Mouse (Mus musculus): ENCODE measurements at regions not wholly inside any gene's neighbourhood (a gene's known extent, or its start where the extent isn't known, plus 50 kb on each side); places are given as distances from the start of the nearest gene placed in this dataset.

- DNase-seq (ENCODE audit: low read depth, low spot score), result no peak
These were observed 263.4 kb downstream of the Mreg start for GRCm38 (mm10) chr1:71948686-71949085.

GRCm38 (mm10) chr1:71947506-71947905, 264.6 kb downstream of the Mreg start:
- DNase-seq (ENCODE audit: low read depth, low spot score), result no peak

- no peak for DNase-seq (ENCODE audit: low read depth, low spot score)
These were observed 265.2 kb downstream of the Mreg start for GRCm38 (mm10) chr1:71946911-71947310.

- no peak for DNase-seq (ENCODE audit: low read depth, low spot score)
These were observed 267.0 kb downstream of the Mreg start for GRCm38 (mm10) chr1:71945070-71945469.

DNA sequence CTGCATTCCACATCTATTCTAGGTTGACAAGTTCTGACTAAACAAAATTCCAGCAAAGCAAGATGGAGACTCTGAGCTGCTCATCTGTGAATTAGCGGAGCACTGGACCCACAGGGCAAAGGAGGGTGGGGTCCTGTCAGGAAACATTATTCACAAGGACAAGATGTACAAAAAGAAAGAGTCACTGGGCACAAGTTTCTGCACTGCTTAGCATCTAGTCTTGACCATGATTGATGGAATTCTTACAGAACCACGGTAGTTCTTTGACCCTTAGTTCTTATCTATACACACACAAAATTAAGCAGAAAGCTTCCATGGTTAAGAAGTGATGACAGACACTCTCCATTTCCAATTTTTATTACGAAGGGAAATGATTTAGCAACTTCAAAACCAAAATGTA, 267.6 kb downstream of the Mreg start:
- DNase-seq (ENCODE audit: low read depth, low spot score), result no peak

DNA sequence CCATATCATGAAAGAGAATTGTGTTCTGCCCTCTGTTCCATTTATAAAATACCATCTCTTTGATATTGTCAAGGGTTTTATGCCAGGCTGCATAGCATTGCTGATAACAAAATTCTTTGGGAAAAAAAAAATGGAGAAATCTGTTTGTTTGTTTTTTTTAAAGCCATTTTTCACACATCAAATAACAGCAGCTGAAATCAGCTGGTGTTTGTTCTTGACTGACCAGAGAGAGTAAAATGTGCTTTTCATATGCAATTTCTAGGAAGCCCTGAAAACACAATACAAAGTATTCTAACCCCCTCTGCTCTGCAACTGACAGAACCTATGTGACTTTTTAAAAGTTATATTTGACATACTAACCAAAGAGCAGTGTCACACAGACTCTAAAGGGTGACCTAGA, 270.0 kb downstream of the Mreg start:
- DNase-seq (ENCODE audit: low read depth, low spot score), result no peak

GRCm38 (mm10) chr1:71941688-71942087, 270.4 kb downstream of the Mreg start:
- DNase-seq (ENCODE audit: low read depth, low spot score), result no peak

- DNase-seq (ENCODE audit: low read depth, low spot score), result no peak
These were observed 271.2 kb downstream of the Mreg start for GRCm38 (mm10) chr1:71940900-71941299.

DNA sequence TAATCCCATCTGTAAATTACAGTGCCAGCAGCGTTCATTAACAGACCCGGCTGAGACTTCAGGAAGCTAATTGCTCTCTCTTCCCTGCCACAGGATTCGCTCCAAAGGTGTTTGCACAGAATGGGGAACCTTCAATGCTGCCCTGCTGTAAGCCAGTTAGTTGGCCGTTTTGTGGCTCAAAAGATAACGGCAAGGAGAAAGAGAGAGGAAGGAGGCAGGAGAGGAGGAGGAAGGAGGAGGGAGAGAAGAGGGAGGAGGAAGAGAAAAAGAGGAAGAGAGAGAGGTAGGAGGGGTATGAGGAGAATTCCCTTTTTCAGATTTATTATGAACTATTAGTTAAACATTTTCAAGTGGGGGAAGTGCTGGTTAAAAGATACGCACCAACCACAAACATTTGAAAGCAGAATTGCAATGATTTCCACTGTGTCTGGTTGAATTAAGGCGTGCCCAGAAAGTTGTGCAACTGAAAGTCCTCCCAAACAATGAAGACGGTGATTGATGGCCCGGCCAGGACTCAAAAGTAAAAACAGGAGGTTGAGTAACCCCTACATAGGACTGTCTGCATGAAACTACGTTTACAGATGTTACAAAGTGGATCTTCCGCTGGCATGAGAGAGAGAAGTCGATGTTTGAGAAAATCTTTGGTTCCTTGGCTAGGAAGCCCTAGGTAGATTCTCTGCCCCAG, 273.6 kb downstream of the Mreg start:
- DNase-seq (ENCODE audit: low read depth, low spot score), result no peak

DNA sequence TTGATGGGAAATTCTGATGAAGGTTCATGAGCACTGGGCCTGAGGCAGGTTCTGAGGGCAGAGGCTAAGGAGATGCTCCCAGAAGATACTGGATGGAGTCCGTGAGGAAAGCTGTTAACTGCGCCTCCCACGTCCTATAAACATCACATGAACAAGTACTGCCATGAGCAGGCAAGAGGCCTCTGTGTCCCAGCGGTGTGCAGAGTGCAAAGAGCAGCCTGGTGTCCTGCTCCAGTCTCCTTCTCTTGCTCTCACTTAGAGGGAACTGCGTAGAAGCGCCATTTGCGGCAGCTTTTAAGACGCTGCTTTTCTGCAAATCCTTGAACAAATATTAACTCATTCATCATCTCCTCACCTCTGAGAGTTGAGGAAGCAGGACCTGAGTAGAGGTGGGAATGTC, 274.2 kb downstream of the Mreg start:
- DNase-seq (ENCODE audit: low read depth, low spot score), result no peak

DNA sequence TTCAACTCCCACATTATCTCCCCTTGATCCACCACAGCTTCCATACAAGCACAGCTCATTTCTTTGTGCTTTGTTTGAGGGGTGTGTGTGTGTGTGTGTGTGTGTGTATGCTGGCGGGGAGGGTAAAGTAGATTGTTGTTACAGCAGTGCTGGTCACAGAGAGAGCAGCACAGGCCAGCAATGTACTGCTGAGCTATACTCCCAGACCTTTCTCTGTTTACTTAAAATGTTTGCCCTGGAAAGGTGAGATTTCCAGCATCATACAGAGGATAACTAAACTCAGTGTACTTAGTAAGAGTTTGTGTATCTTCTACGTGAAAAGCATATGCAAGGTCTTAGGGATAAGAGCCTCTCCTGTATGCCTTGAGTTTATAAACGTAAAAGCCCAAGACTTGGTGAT, 274.9 kb downstream of the Mreg start:
- DNase-seq (ENCODE audit: low read depth, low spot score), result no peak

DNA sequence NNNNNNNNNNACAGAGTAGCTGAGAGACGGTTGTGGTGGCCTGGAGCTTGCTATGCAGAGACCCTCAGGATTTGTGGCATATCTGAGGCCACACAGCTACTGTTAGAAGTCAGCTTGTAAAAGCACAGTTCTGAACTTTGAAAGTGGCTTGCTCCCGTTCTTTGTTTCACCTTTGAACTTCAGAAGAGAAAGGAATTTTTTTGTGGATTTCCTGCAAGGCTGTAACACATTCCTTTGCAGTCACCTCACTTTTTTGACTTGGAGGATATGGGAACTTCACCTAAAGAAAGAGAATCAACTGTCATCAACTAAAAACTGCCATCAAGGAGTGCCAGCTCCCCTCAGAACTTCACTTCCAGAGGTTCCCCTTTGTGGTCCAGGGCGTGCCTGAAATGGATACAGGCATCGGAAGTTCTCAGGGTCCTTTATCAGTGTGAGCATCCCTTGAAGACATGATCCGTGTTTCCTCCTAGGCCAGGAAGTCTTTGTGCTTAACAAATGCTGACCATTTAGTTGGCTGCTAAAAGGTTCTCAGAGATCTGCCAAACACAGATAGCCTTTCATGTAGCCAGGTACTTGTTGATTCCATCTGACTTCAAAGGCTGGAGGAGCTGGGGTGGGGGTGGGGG, 275.5 kb downstream of the Mreg start:
- DNase-seq (ENCODE audit: low read depth, low spot score), result no peak

GRCm38 (mm10) chr1:71925501-71925900, 272.5 kb upstream of the Fn1 start:
- DNase-seq (ENCODE audit: low read depth, low spot score), result no peak

GRCm38 (mm10) chr1:71924884-71925283, 271.9 kb upstream of the Fn1 start:
- no peak for DNase-seq (ENCODE audit: low read depth, low spot score)

- no peak for DNase-seq (ENCODE audit: low read depth, low spot score)
These were observed 270.7 kb upstream of the Fn1 start for GRCm38 (mm10) chr1:71923731-71924130.

GRCm38 (mm10) chr1:71921456-71921855, 268.5 kb upstream of the Fn1 start:
- DNase-seq (ENCODE audit: low read depth, low spot score), result no peak

DNA sequence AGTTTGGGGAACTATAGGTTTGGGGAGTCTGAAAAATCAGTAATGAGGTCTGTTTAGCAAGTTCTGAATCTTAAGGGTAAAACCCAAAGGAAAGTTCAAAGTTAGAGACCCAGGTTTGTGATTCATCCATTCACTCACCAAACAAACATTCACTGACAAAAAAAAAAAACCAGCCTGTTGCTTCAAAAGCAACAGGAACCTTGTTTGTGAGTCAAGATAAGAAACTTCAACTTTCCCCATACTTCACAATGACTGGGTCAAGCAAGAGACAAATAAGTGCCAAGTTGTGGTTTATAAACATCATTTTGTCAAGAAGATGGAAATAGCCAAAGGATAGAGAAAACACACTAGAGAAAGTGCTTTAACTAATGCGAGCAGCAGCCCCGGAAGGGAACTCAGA, 266.9 kb upstream of the Fn1 start:
- DNase-seq (ENCODE audit: low read depth, low spot score), result no peak

- no peak for DNase-seq (ENCODE audit: low read depth, low spot score)
These were observed 264.0 kb upstream of the Fn1 start for GRCm38 (mm10) chr1:71917021-71917420.

DNA sequence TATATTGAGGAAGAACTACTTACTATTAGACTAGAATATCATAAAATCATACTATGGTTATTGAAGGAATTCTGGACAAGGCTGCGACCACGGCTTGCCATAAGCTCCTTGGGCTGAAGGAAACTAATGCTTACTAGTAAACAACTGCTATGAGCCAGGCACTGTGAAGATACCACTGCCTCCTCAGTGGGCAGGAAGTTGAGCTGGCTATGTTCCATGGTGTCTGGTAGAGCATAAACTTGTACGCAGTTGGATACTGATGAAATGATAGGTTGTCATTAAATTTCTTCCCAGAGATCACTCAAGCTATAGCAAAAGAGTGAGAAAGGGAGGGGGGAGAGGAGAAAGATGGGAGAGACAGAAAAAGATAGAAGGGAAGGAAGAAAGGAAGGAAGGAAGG, 261.4 kb upstream of the Fn1 start:
- DNase-seq (ENCODE audit: low read depth, low spot score), result no peak

GRCm38 (mm10) chr1:71913221-71913620, 260.2 kb upstream of the Fn1 start:
- no peak for DNase-seq (ENCODE audit: low read depth, low spot score)

- no peak for DNase-seq (ENCODE audit: low read depth, low spot score)
These were observed 259.4 kb upstream of the Fn1 start for GRCm38 (mm10) chr1:71912441-71912840.

GRCm38 (mm10) chr1:71910125-71910524, 257.1 kb upstream of the Fn1 start:
- DNase-seq (ENCODE audit: low read depth, low spot score), result no peak

DNA sequence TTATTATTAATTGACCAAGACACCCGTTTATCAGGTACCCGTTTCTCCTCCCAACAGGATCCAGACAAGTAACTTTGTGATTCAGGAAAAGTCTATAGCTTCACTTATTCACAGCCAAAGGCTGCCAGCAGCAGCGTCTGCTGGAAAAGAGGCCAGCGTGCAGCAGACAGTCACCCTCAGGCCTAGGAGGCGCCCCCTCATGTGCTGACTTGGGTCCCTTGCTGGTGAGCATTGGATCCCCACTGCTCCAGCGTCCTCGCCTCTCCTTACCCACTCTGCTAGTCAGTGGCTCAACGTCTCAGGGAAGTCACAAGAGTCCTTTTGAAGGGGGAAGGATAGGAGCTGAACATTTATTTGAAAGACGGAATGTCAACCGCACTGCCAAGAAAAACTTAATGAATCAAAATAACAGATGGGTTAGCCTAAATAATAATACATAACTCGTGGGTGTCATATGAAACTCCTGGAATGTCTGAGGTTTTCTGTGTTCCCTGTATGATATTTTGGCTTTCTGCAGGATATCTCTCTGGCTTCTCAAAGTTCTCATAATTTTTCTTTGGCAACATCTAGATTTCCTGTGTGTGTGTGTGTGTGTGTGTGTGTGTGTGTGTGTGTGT, 256.6 kb upstream of the Fn1 start:
- DNase-seq (ENCODE audit: low read depth, low spot score), result no peak
